Mouse (Mus musculus): ENCODE measurements around the gene Tnfrsf11a. TPM values are rescaled to one million over a fixed set of nuclear protein-coding genes. Genes with fewer than 3 reads are reported as not detected.
"Not testable (repeated sequence)": the region's sequence is repeated elsewhere in the genome, so short reads cannot be mapped to it uniquely, and the experiment has no call there.

The Tnfrsf11a gene
- total RNA-seq, 2 experiments from 2014 or later, result 2.4 to 2.5 TPM

GRCm38 (mm10) chr1:105765586-105765985 is 14.9 kb upstream of the Tnfrsf11a start:
- TF ChIP-seq CTCF (conservative IDR thresholded peaks at IDR 0.05), result no peak
- Histone ChIP-seq H3K4me3 (no peak overlapping the region), H3K27ac (no peak overlapping the region)
- DNase-seq (ENCODE audit: low spot score in 2 of 2), result no peak

- not testable (repeated sequence) for H3K4me3 ChIP-seq; DNase-seq (ENCODE audit: low spot score in 2 of 2); H3K27ac ChIP-seq
Observed at GRCm38 (mm10) chr1:105766099-105766498, 14.4 kb upstream of the Tnfrsf11a start.

GRCm38 (mm10) chr1:105768397-105768796 is 12.1 kb upstream of the Tnfrsf11a start:
- no peak overlapping the region for H3K4me3 ChIP-seq
- no peak for TF ChIP-seq CTCF (conservative IDR thresholded peaks at IDR 0.05)
- H3K27ac ChIP-seq, result no peak overlapping the region
- DNase-seq (ENCODE audit: low spot score in 2 of 2), result no peak

DNA sequence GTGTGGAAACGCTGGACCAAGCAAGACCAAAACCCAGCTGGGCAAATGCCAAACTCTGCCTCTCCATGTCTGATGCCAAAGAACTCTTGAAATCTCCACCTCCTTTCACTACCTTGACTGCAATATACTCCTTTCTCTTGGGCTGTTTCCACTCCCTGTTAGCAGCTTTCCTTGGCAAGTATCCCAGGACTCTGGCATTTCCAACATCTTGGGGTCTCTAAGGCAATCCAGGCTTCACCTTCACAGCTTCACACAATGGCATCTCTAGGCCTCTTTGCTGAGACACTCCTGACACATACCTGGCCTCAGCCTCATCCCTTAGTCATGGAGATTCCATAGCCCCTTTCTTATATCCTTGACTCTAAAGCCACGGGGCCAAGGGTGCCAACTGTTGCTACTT is 9.8 kb upstream of the Tnfrsf11a start:
- DNase-seq (ENCODE audit: low spot score in 2 of 2), result no peak
- TF ChIP-seq CTCF (conservative IDR thresholded peaks at IDR 0.05), result no peak
- H3K27ac ChIP-seq, result no peak overlapping the region
- H3K4me3 ChIP-seq, result no peak overlapping the region

- DNase-seq (ENCODE audit: low spot score in 2 of 2), result no peak
- no peak overlapping the region for H3K4me3 ChIP-seq
- H3K27ac ChIP-seq, result no peak overlapping the region
- TF ChIP-seq CTCF (conservative IDR thresholded peaks at IDR 0.05), result no peak
Observed at GRCm38 (mm10) chr1:105776426-105776825, 4.1 kb upstream of the Tnfrsf11a start.

DNA sequence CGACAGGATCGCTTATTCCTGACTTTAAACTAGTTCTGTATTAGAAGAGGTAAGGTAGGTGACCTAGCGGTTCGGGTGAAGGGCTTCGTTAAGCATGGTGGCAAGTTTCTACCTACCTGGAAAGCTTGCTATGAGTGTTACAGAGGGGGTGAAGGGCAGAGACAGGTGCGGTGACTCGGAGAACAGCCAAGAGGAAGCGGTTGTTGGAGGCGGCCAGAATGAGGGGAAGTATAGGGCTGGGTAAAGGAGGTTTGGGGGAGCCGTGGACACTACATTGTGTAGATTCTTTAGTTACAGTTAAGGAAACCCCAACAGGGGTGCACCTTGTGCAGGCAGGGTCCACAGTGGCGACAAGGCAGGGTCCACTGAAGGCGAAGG is 450 bp upstream of the Tnfrsf11a start:
- no peak for TF ChIP-seq CTCF (conservative IDR thresholded peaks at IDR 0.05)
- Histone ChIP-seq H3K4me3 (peak overlapping the region; percentile 64), H3K27ac (no peak overlapping the region)
- no peak for DNase-seq (ENCODE audit: low spot score in 2 of 2)

- Histone ChIP-seq H3K27ac (no peak overlapping the region), H3K4me3 (peak overlapping the region; percentile 64)
- no peak for TF ChIP-seq CTCF (conservative IDR thresholded peaks at IDR 0.05)
- no peak for DNase-seq (ENCODE audit: low spot score in 2 of 2)
Observed at GRCm38 (mm10) chr1:105781391-105782146, 1.1 kb downstream of the Tnfrsf11a start.

GRCm38 (mm10) chr1:105784257-105785016 is 3.9 kb downstream of the Tnfrsf11a start:
- DNase-seq (ENCODE audit: low spot score in 2 of 2), result no peak
- peak overlapping the region; percentile 48 for H3K27ac ChIP-seq
- no peak overlapping the region for H3K4me3 ChIP-seq
- TF ChIP-seq CTCF (conservative IDR thresholded peaks at IDR 0.05), result no peak

DNA sequence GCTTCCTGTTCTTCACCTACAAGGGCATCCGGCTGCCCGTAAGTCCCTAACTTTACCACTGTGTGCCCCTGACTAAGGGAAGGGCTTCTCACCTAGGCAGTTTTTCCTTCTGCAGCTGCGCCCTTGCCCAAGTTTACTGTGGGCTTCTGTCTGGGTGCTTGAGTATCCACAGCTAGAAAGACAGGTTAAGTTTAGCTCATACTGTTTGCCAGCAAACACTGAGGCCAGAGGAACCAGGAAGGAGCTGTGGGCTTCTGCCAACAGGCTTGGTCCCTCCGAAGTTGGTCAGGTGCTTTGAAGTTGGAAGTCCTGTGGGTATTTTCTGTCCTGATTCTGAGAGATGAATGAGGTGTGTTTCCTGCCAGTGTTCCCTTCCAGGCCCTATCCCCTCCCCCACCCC is 4.6 kb downstream of the Tnfrsf11a start:
- 0 out of 2 replicates have a peak overlapping the region, but pooled peaks have one; percentile 14 for H3K27ac ChIP-seq
- no peak for TF ChIP-seq CTCF (conservative IDR thresholded peaks at IDR 0.05)
- no peak for DNase-seq (ENCODE audit: low spot score in 2 of 2)
- no peak overlapping the region for H3K4me3 ChIP-seq

GRCm38 (mm10) chr1:105786731-105787357 is 6.3 kb downstream of the Tnfrsf11a start:
- DNase-seq (ENCODE audit: low spot score in 2 of 2), result no peak
- TF ChIP-seq CTCF (conservative IDR thresholded peaks at IDR 0.05), result no peak
- Histone ChIP-seq H3K27ac (peak overlapping the region; percentile 18; the same call in 1 of the 2 replicates), H3K4me3 (no peak overlapping the region)

DNA sequence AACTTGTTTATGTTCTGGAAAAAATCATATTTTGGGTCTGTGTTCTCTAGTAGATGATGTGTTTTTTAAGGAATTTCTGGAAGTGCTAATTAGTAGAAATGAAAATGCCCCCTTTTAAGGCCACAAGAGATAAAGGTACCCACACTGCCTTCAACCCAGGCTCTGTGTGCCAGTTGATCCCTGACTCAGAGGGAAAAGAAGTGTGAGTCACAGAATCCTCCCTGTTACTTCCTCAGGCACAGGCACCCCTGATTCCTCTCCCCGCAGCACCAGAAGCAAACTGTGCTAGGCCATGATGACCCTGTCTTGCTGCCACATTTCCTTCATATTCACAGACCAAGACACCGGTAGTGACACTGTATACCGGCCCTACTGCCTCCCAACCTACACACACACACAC is 9.6 kb downstream of the Tnfrsf11a start:
- no peak for DNase-seq (ENCODE audit: low spot score in 2 of 2)
- Histone ChIP-seq H3K4me3 (no peak overlapping the region), H3K27ac (no peak overlapping the region)
- TF ChIP-seq CTCF (conservative IDR thresholded peaks at IDR 0.05), result no peak

DNA sequence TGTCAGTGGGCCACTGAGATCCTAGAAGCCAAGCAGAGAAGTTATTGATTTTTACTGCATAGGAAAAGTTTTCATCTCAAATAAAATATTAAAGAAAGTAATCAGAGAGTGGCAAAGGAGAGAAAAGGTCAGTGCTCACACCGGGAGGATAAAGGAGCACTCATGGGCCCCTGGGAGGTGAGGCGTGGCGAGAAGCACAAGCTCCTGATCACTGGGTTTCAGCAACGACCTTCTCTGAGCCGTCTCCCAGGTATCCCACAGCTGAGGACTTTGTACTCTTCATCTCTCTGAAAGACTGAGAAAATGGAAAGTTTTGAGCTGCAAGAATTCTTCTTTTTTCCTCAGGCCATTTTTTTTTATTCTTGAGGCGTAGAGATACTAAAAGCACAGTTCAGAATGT is 14.2 kb downstream of the Tnfrsf11a start:
- H3K27ac ChIP-seq, result no peak overlapping the region
- no peak overlapping the region for H3K4me3 ChIP-seq
- no peak for DNase-seq (ENCODE audit: low spot score in 2 of 2)
- no peak for TF ChIP-seq CTCF (conservative IDR thresholded peaks at IDR 0.05)

DNA sequence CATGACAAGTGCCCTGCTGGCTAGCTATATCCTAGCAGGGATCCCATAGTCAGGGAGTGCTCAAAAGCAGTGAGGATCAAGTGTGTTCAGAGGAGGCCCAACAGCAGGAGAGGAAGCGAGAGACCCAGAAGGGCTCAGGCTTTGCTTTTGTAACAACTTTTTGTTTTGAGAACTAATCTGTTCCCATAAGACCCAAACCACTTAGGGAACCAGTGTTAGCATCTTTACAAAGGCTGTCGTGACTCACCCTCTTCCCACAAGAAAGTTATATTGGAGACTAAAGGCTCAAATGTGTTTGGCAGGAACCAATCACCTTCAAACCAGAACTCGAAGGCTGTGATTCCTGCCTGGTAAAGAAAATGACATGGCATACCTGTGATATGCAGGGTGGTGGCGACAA is 15.2 kb downstream of the Tnfrsf11a start:
- Histone ChIP-seq H3K27ac (no peak overlapping the region), H3K4me3 (no peak overlapping the region)
- DNase-seq (ENCODE audit: low spot score in 2 of 2), result no peak
- TF ChIP-seq CTCF (conservative IDR thresholded peaks at IDR 0.05), result no peak

All from layer of hippocampus, adult 2 months (tissue).